In the genomic region with DNA sequence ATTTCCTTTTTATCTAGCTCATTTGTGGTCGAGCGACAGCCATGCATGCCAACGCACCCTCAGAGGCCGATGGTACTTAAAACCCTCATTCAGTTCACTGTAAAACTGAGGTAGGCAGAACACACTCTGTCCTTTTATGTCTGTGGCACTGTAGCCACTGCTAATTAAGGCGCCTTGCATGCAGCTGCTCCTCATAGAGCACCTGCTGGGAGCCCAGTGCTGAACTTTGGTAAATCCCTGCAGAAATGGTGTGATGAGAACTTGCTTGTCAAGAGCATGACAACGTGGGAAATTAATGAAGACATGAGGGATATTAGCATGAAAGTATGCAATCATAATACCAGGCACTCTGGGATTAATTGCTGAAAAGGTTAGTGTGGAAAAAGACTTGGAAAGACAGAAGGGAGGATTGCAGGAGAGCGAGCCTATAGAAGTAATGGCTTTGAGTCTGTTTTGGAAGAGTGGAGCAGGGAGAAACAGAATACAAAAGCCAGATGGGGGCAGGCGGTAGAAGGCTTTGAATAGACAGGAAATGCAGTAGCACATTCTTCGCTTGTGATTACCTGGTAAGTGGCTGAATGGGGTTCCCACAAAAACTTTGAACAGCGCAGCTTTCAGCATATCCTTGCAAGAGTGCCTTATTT, we compare ENCODE assay signal across 9 mouse cellular contexts. TPM values are rescaled to one million over a fixed set of nuclear protein-coding genes. Genes with fewer than 3 reads are reported as not detected.
DNase-seq lines count a peak whose midpoint lies in the region; ATAC-seq and TF ChIP-seq lines count a peak whose summit lies in the region.
"Had no signal": no experiment of that assay in that cellular context is flagged by ENCODE, and none has a peak within 500 bp of the region (broad histone marks: within the 10 kb centered on the region; RNA-seq: fewer than 3 reads in every experiment).

No protein-coding gene starts in this region.

- no peak overlapping the region for H3K9ac ChIP-seq in kidney, postnatal 0 days (ENCODE audit: low read depth, low read length)
- no peak overlapping the region for H3K9ac ChIP-seq in kidney, embryonic 14.5 days (ENCODE audit: low read depth, low read length)
- H3K9ac ChIP-seq in hindbrain, embryonic 14.5 days = no peak overlapping the region
- no peak overlapping the region for H3K9ac ChIP-seq in midbrain, embryonic 15.5 days
- H3K9ac ChIP-seq: embryonic facial prominence, embryonic 15.5 days had no signal

- no peak overlapping the region for H3K27ac ChIP-seq in kidney, postnatal 0 days
- no peak overlapping the region for H3K27ac ChIP-seq in kidney, embryonic 14.5 days (ENCODE audit: low read depth, low read length)
- H3K27ac ChIP-seq in hindbrain, embryonic 14.5 days = no peak overlapping the region
- peak overlapping the region; percentile 13; the same call in 1 of the 2 replicates for H3K27ac ChIP-seq in midbrain, embryonic 15.5 days
- H3K27ac ChIP-seq: embryonic facial prominence, embryonic 15.5 days had no signal

- no peak for ATAC-seq in kidney, postnatal 0 days (replicated peaks; ENCODE audit: low FRiP score, low read depth)
- no peak for ATAC-seq in kidney, embryonic 14.5 days (ENCODE audit: low FRiP score, low TSS enrichment)
- peak; percentile 81 for ATAC-seq in hindbrain, embryonic 14.5 days (ENCODE audit: low FRiP score)
- peak; percentile 94 for ATAC-seq in midbrain, embryonic 15.5 days (replicated peaks)
- no peak for ATAC-seq in granulocyte monocyte progenitor cell, adult 5-6 weeks (replicated peaks; ENCODE audit: poor library complexity, severe bottlenecking)

- H3K36me3 ChIP-seq in kidney, postnatal 0 days (ENCODE audit: insufficient read depth, low read length) = no peaks in the 10 kb centered on the region
- no peaks in the 10 kb centered on the region for H3K36me3 ChIP-seq in kidney, embryonic 14.5 days (ENCODE audit: control insufficient read depth, insufficient read depth, low read length)
- H3K36me3 ChIP-seq in hindbrain, embryonic 14.5 days (replicated peaks; ENCODE audit: control insufficient read depth, insufficient read depth) = no peaks in the 10 kb centered on the region
- H3K36me3 ChIP-seq in midbrain, embryonic 15.5 days (replicated peaks) = no peaks in the 10 kb centered on the region
- H3K36me3 ChIP-seq: embryonic facial prominence, embryonic 15.5 days had no signal

- no peaks in the 10 kb centered on the region for H3K9me3 ChIP-seq in kidney, postnatal 0 days (replicated peaks; ENCODE audit: low read length)
- no peaks in the 10 kb centered on the region for H3K9me3 ChIP-seq in kidney, embryonic 14.5 days (ENCODE audit: control insufficient read depth, low read length)
- no peaks in the 10 kb centered on the region for H3K9me3 ChIP-seq in hindbrain, embryonic 14.5 days (ENCODE audit: control insufficient read depth, low read length)
- no peaks in the 10 kb centered on the region for H3K9me3 ChIP-seq in midbrain, embryonic 15.5 days
- H3K9me3 ChIP-seq: embryonic facial prominence, embryonic 15.5 days had no signal

- no peak overlapping the region for H3K4me2 ChIP-seq in kidney, postnatal 0 days (ENCODE audit: low read length)
- no peak overlapping the region for H3K4me2 ChIP-seq in kidney, embryonic 14.5 days (replicated peaks; ENCODE audit: low read depth, low read length)
- peak overlapping the region; percentile 2 for H3K4me2 ChIP-seq in hindbrain, embryonic 14.5 days (replicated peaks)
- H3K4me2 ChIP-seq in midbrain, embryonic 15.5 days = peak overlapping the region; percentile 15
- H3K4me2 ChIP-seq: embryonic facial prominence, embryonic 15.5 days had no signal

- no peaks in the 10 kb centered on the region for H3K4me1 ChIP-seq in kidney, postnatal 0 days (replicated peaks; ENCODE audit: insufficient read depth, low read length)
- no peaks in the 10 kb centered on the region for H3K4me1 ChIP-seq in kidney, embryonic 14.5 days (ENCODE audit: control insufficient read depth, insufficient read depth, low read length)
- H3K4me1 ChIP-seq in hindbrain, embryonic 14.5 days (replicated peaks; ENCODE audit: control insufficient read depth, insufficient read depth, low read length) = peaks cover 14% of the 10 kb centered on the region
- peaks cover 13% of the 10 kb centered on the region for H3K4me1 ChIP-seq in midbrain, embryonic 15.5 days
- H3K4me1 ChIP-seq: embryonic facial prominence, embryonic 15.5 days had no signal

- WGBS in kidney, postnatal 0 days = 25% methylated on average over 10 of the region's 10 CpGs
- WGBS in kidney, embryonic 14.5 days = 20% methylated on average over 10 of the region's 10 CpGs
- WGBS in hindbrain, embryonic 14.5 days = 9% methylated on average over 10 of the region's 10 CpGs
- WGBS in midbrain, embryonic 15.5 days = 6% methylated on average over 10 of the region's 10 CpGs

- TF ChIP-seq CTCF in kidney, postnatal 0 days (IDR thresholded peaks at IDR 0.05; ENCODE audit: low read depth) = no peak

- H3K27me3 ChIP-seq in kidney, postnatal 0 days (ENCODE audit: insufficient read depth, low read length) = no peaks in the 10 kb centered on the region
- H3K27me3 ChIP-seq in kidney, embryonic 14.5 days (ENCODE audit: control insufficient read depth, insufficient read depth, low read length) = no peaks in the 10 kb centered on the region
- H3K27me3 ChIP-seq in hindbrain, embryonic 14.5 days (ENCODE audit: control insufficient read depth, insufficient read depth, low read length) = no peaks in the 10 kb centered on the region
- H3K27me3 ChIP-seq in midbrain, embryonic 15.5 days (replicated peaks) = no peaks in the 10 kb centered on the region
- H3K27me3 ChIP-seq: embryonic facial prominence, embryonic 15.5 days had no signal

- peak; percentile 17 for DNase-seq in kidney, postnatal 0 days (ENCODE audit: low spot score)
- peak; percentile 24 for DNase-seq in embryo, embryonic 9.5 days (ENCODE audit: extremely low spot score)
- DNase-seq in hindbrain, embryonic 14.5 days (ENCODE audit: low spot score) = peak; percentile 33
- DNase-seq in gastrocnemius, adult 18-20 months (ENCODE audit: low spot score) = no peak
- no peak for DNase-seq in lung, postnatal 14 days

- H3K4me3 ChIP-seq in kidney, postnatal 0 days (replicated peaks; ENCODE audit: low read depth, low read length) = no peak overlapping the region
- H3K4me3 ChIP-seq in kidney, embryonic 14.5 days (ENCODE audit: low read length) = no peak overlapping the region
- no peak overlapping the region for H3K4me3 ChIP-seq in hindbrain, embryonic 14.5 days (replicated peaks; ENCODE audit: low read length)
- H3K4me3 ChIP-seq in midbrain, embryonic 15.5 days = no peak overlapping the region
- H3K4me3 ChIP-seq: embryonic facial prominence, embryonic 15.5 days had no signal

RNA-seq across cellular contexts. Expression of a gene that starts 39.4 kb away (rescaled TPM):
- 32.4 and 36.9 TPM in 2 replicates for polyA plus RNA-seq in kidney, postnatal 0 days (2015; fragmentation: Nextera tagmentation; extraction: Ambion mirVana)
- 16.7 and 20.0 TPM in 2 replicates for polyA plus RNA-seq in kidney, embryonic 14.5 days (2014; fragmentation: Nextera tagmentation; extraction: Ambion mirVana)
- polyA plus RNA-seq in hindbrain, embryonic 14.5 days (2014; fragmentation: Nextera tagmentation; extraction: Ambion mirVana) = 13.9 and 17.3 TPM in 2 replicates
- polyA plus RNA-seq in midbrain, embryonic 15.5 days (2015; fragmentation: Nextera tagmentation; extraction: Ambion mirVana) = 13.5 and 22.5 TPM in 2 replicates
- total RNA-seq in granulocyte monocyte progenitor cell, adult 5-6 weeks (2014; fragmentation: Nextera tagmentation) = 34.7 and 65.5 TPM in 2 replicates
- 51.1 and 52.7 TPM in 2 replicates for total RNA-seq in granulocyte monocyte progenitor cell, adult 5-6 weeks (2017)
- total RNA-seq in gastrocnemius, adult 18-20 months (2021) = 10 to 100 TPM; 11.7 to 11.8 TPM

Comparison
In these comparisons a context has a peak if more than half of its experiments do, and no peak if none do; other contexts are left out.
1. ATAC-seq: peak in hindbrain, embryonic 14.5 days (single experiment) and midbrain, embryonic 15.5 days (single experiment); none in kidney, postnatal 0 days (single experiment), kidney, embryonic 14.5 days (single experiment) and granulocyte monocyte progenitor cell, adult 5-6 weeks (single experiment).
2. DNase-seq: peak in kidney, postnatal 0 days (single experiment), embryo, embryonic 9.5 days (single experiment) and hindbrain, embryonic 14.5 days (single experiment); none in gastrocnemius, adult 18-20 months (single experiment) and lung, postnatal 14 days (single experiment).
3. H3K4me2 ChIP-seq: peak in hindbrain, embryonic 14.5 days (single experiment) and midbrain, embryonic 15.5 days (single experiment); none in kidney, postnatal 0 days (single experiment) and kidney, embryonic 14.5 days (single experiment).